Mouse (Mus musculus): ENCODE measurements around the gene Naa80.

GRCm38 (mm10) chr9:107605041-107605661 is 26.5 kb downstream of the Naa80 start:
- TF ChIP-seq CTCF (IDR thresholded peaks at IDR 0.05; ENCODE audit: borderline replicate concordance, insufficient read depth, low read depth, low read length) = no peak
- no peak for TF ChIP-seq POLR2A (IDR thresholded peaks at IDR 0.05; ENCODE audit: borderline replicate concordance, insufficient read depth, low read length)
